Mouse (Mus musculus): ENCODE data around the gene Lhfpl5. TPM values are rescaled to one million over a fixed set of nuclear protein-coding genes. Genes with fewer than 3 reads are reported as not detected.

Lhfpl5 gene
- 0.14 TPM in 1 of 2 replicates, not detected in the other for polyA plus RNA-seq (2014; fragmentation: Nextera tagmentation; extraction: Ambion mirVana)

- WGBS (ENCODE audit: insufficient replicate concordance) = 16% methylated on average over 50 of the region's 50 CpGs
- peak; percentile 53 for ATAC-seq (replicated peaks; ENCODE audit: insufficient number of reproducible peaks, low FRiP score, low TSS enrichment)
- no peaks in the 10 kb centered on the region for H3K36me3 ChIP-seq (ENCODE audit: control insufficient read depth, insufficient read depth, low read length)
- H3K9ac ChIP-seq (ENCODE audit: low read depth, low read length) = no peak within 1 kb of the TSS
- H3K4me2 ChIP-seq = peak within 1 kb of the TSS; percentile 57
- no peaks in the 10 kb centered on the region for H3K4me1 ChIP-seq (ENCODE audit: control insufficient read depth, insufficient read depth, low read length)
- no peaks in the 10 kb centered on the region for H3K27me3 ChIP-seq (ENCODE audit: control insufficient read depth, insufficient read depth, low read length)
- no peak within 1 kb of the TSS for H3K27ac ChIP-seq (ENCODE audit: low read depth, low read length)
- H3K4me3 ChIP-seq (ENCODE audit: low read depth, low read length) = peak within 1 kb of the TSS; percentile 29
- no peaks in the 10 kb centered on the region for H3K9me3 ChIP-seq (replicated peaks; ENCODE audit: control insufficient read depth, low read length)
These were observed at the start of gene Lhfpl5 for GRCm38 (mm10) chr17:28575244-28576125. Lhfpl5 (plus strand) TSS chr17:28575641.

GRCm38 (mm10) chr17:28527184-28528042, 48.0 kb upstream of the Lhfpl5 start:
- Histone ChIP-seq H3K4me2 (peak overlapping the region; percentile 45), H3K4me1 (ENCODE audit: control insufficient read depth, insufficient read depth, low read length) (peaks cover 4% of the 10 kb centered on the region; the same call in 1 of the 2 replicates), H3K9me3 (replicated peaks; ENCODE audit: control insufficient read depth, low read length) (no peaks in the 10 kb centered on the region), H3K4me3 (ENCODE audit: low read depth, low read length) (no peak overlapping the region), H3K27ac (ENCODE audit: low read depth, low read length) (no peak overlapping the region), H3K27me3 (ENCODE audit: control insufficient read depth, insufficient read depth, low read length) (peaks cover 8% of the 10 kb centered on the region), H3K9ac (ENCODE audit: low read depth, low read length) (no peak overlapping the region), H3K36me3 (ENCODE audit: control insufficient read depth, insufficient read depth, low read length) (no peaks in the 10 kb centered on the region)
- ATAC-seq (replicated peaks; ENCODE audit: insufficient number of reproducible peaks, low FRiP score, low TSS enrichment) = no peak
- WGBS (ENCODE audit: insufficient replicate concordance) = 41% methylated on average over 12 of the region's 12 CpGs

- no peak for ATAC-seq (replicated peaks; ENCODE audit: insufficient number of reproducible peaks, low FRiP score, low TSS enrichment)
- no peaks in the 10 kb centered on the region for H3K9me3 ChIP-seq (replicated peaks; ENCODE audit: control insufficient read depth, low read length)
- H3K27me3 ChIP-seq (ENCODE audit: control insufficient read depth, insufficient read depth, low read length) = peaks cover 8% of the 10 kb centered on the region
- 5% methylated on average over 6 of the region's 6 CpGs for WGBS (ENCODE audit: insufficient replicate concordance)
- H3K4me2 ChIP-seq = peak overlapping the region; percentile 45
- no peak overlapping the region for H3K4me3 ChIP-seq (ENCODE audit: low read depth, low read length)
- peaks cover 3% of the 10 kb centered on the region; the same call in 1 of the 2 replicates for H3K4me1 ChIP-seq (ENCODE audit: control insufficient read depth, insufficient read depth, low read length)
- H3K27ac ChIP-seq (ENCODE audit: low read depth, low read length) = no peak overlapping the region
- H3K36me3 ChIP-seq (ENCODE audit: control insufficient read depth, insufficient read depth, low read length) = no peaks in the 10 kb centered on the region
- H3K9ac ChIP-seq (ENCODE audit: low read depth, low read length) = no peak overlapping the region
These were observed 47.4 kb upstream of the Lhfpl5 start for GRCm38 (mm10) chr17:28528043-28528351.

GRCm38 (mm10) chr17:28529116-28529515, 46.3 kb upstream of the Lhfpl5 start:
- 65% methylated on average over 4 of the region's 4 CpGs for WGBS (ENCODE audit: insufficient replicate concordance)

DNA sequence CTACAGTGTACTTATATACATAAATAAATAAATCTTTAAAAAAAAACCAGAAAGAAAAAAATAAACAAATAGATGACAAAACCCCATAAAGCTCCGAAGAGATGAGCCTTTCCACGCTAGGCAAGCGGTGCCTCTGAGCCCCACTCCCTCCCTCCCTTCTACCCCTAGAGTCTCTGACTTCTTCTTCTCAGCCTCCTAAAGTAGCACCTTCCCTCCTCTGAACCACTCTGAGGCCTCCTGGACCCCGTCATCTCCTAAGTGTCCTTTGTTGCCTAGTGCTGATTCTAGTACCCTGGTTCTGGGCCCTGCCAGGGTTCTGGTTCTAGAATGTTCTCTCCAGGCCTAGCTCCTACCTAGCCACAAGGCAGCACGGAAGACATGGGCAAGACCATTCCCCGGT, 44.9 kb upstream of the Lhfpl5 start, which contains the start of gene Armc12:
Armc12 (plus strand) TSS at position 301 of the 400 bp plus-strand sequence.
- Histone ChIP-seq H3K36me3 (ENCODE audit: control insufficient read depth, insufficient read depth, low read length) (no peaks in the 10 kb centered on the region), H3K4me2 (no peak within 1 kb of the TSS), H3K27me3 (ENCODE audit: control insufficient read depth, insufficient read depth, low read length) (peaks cover 8% of the 10 kb centered on the region), H3K4me1 (ENCODE audit: control insufficient read depth, insufficient read depth, low read length) (no peaks in the 10 kb centered on the region; the same call in 1 of the 2 replicates), H3K27ac (ENCODE audit: low read depth, low read length) (no peak within 1 kb of the TSS), H3K9ac (ENCODE audit: low read depth, low read length) (no peak within 1 kb of the TSS), H3K9me3 (replicated peaks; ENCODE audit: control insufficient read depth, low read length) (no peaks in the 10 kb centered on the region), H3K4me3 (ENCODE audit: low read depth, low read length) (no peak within 1 kb of the TSS)
- ATAC-seq (replicated peaks; ENCODE audit: insufficient number of reproducible peaks, low FRiP score, low TSS enrichment) = no peak
- 80% methylated on average over 6 of the region's 6 CpGs for WGBS (ENCODE audit: insufficient replicate concordance)

More at GRCm38 (mm10) chr17:28529116-28529515, 46.3 kb upstream of the Lhfpl5 start:
- no peak overlapping the region for H3K27ac ChIP-seq (ENCODE audit: low read depth, low read length)
- no peak overlapping the region for H3K4me3 ChIP-seq (ENCODE audit: low read depth, low read length)
- H3K4me1 ChIP-seq (ENCODE audit: control insufficient read depth, insufficient read depth, low read length) = no peaks in the 10 kb centered on the region; the same call in 1 of the 2 replicates
- H3K36me3 ChIP-seq (ENCODE audit: control insufficient read depth, insufficient read depth, low read length) = no peaks in the 10 kb centered on the region
- no peaks in the 10 kb centered on the region for H3K9me3 ChIP-seq (replicated peaks; ENCODE audit: control insufficient read depth, low read length)
- peaks cover 8% of the 10 kb centered on the region for H3K27me3 ChIP-seq (ENCODE audit: control insufficient read depth, insufficient read depth, low read length)
- no peak overlapping the region for H3K9ac ChIP-seq (ENCODE audit: low read depth, low read length)
- no peak overlapping the region for H3K4me2 ChIP-seq
- ATAC-seq (replicated peaks; ENCODE audit: insufficient number of reproducible peaks, low FRiP score, low TSS enrichment) = no peak

DNA sequence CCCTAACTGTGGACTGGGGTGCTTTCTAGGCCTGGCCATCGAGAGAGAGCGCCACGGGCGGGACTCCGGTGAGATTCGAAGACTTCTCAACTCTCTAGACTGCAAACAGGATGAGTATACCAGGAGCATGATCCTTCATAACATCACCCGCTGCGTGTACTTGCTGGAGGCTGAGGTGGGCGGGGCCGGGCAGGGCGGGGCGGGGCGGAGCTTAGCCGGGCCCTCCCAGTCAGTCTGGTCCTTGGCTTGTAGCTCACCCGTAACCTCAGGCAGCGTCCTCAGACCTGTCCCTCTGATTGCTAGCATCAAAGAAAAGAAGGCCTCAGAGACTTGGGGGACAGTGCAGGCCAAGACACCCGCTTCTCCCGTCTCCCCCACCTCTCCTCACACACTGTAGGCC, 43.5 kb upstream of the Lhfpl5 start:
- Histone ChIP-seq H3K4me2 (peak overlapping the region; percentile 31), H3K4me3 (ENCODE audit: low read depth, low read length) (no peak overlapping the region), H3K4me1 (ENCODE audit: control insufficient read depth, insufficient read depth, low read length) (no peaks in the 10 kb centered on the region; the same call in 1 of the 2 replicates), H3K36me3 (ENCODE audit: control insufficient read depth, insufficient read depth, low read length) (no peaks in the 10 kb centered on the region), H3K27ac (ENCODE audit: low read depth, low read length) (no peak overlapping the region), H3K9me3 (replicated peaks; ENCODE audit: control insufficient read depth, low read length) (no peaks in the 10 kb centered on the region), H3K9ac (ENCODE audit: low read depth, low read length) (no peak overlapping the region), H3K27me3 (ENCODE audit: control insufficient read depth, insufficient read depth, low read length) (peaks cover 8% of the 10 kb centered on the region)
- WGBS (ENCODE audit: insufficient replicate concordance) = 15% methylated on average over 18 of the region's 18 CpGs
- no peak for ATAC-seq (replicated peaks; ENCODE audit: insufficient number of reproducible peaks, low FRiP score, low TSS enrichment)

GRCm38 (mm10) chr17:28532557-28532956, 42.9 kb upstream of the Lhfpl5 start:
- H3K4me2 ChIP-seq = no peak overlapping the region
- 80% methylated on average over 7 of the region's 7 CpGs for WGBS (ENCODE audit: insufficient replicate concordance)
- no peaks in the 10 kb centered on the region; the same call in 1 of the 2 replicates for H3K4me1 ChIP-seq (ENCODE audit: control insufficient read depth, insufficient read depth, low read length)
- H3K27me3 ChIP-seq (ENCODE audit: control insufficient read depth, insufficient read depth, low read length) = peaks cover 11% of the 10 kb centered on the region
- no peak overlapping the region for H3K4me3 ChIP-seq (ENCODE audit: low read depth, low read length)
- H3K9me3 ChIP-seq (replicated peaks; ENCODE audit: control insufficient read depth, low read length) = no peaks in the 10 kb centered on the region
- ATAC-seq (replicated peaks; ENCODE audit: insufficient number of reproducible peaks, low FRiP score, low TSS enrichment) = no peak
- no peak overlapping the region for H3K27ac ChIP-seq (ENCODE audit: low read depth, low read length)
- H3K36me3 ChIP-seq (ENCODE audit: control insufficient read depth, insufficient read depth, low read length) = no peaks in the 10 kb centered on the region
- no peak overlapping the region for H3K9ac ChIP-seq (ENCODE audit: low read depth, low read length)

DNA sequence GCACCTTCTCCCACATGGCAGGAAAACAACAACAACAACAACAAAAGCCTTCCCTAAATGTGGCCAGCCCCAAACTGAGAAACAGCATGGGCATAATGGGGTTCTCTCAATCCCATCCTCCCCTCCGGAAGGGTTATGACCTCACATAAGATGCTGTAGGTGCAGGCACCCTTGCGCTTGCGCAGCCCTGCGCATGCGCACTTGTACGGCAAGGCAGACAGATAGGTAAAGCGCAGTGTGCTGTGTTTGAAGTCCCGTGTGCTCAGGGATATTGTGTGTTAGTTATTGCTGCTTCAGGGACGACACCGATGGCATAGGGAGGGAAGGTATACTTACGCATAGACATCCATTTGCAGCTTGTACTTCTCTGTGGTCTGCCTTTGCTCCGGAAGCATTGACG, 42.1 kb upstream of the Lhfpl5 start:
- Histone ChIP-seq H3K9ac (ENCODE audit: low read depth, low read length) (no peak overlapping the region), H3K27ac (ENCODE audit: low read depth, low read length) (no peak overlapping the region), H3K36me3 (ENCODE audit: control insufficient read depth, insufficient read depth, low read length) (no peaks in the 10 kb centered on the region), H3K4me1 (ENCODE audit: control insufficient read depth, insufficient read depth, low read length) (no peaks in the 10 kb centered on the region), H3K4me2 (no peak overlapping the region), H3K4me3 (ENCODE audit: low read depth, low read length) (no peak overlapping the region), H3K27me3 (ENCODE audit: control insufficient read depth, insufficient read depth, low read length) (peaks cover 14% of the 10 kb centered on the region), H3K9me3 (replicated peaks; ENCODE audit: control insufficient read depth, low read length) (no peaks in the 10 kb centered on the region)
- no peak for ATAC-seq (replicated peaks; ENCODE audit: insufficient number of reproducible peaks, low FRiP score, low TSS enrichment)
- WGBS (ENCODE audit: insufficient replicate concordance) = 81% methylated on average over 13 of the region's 13 CpGs
